Mouse (Mus musculus): ENCODE data around the gene Cdkl2. TPM values are rescaled to one million over a fixed set of nuclear protein-coding genes. Genes with fewer than 3 reads are reported as not detected.

Gene Cdkl2
- total and polyA plus RNA-seq, 3 experiments = 0.51 to 1.0 (median 0.54) TPM

GRCm38 (mm10) chr5:91989261-91989660, 54.4 kb downstream of the Cdkl2 start:
- DNase-seq (ENCODE audit: extremely low read depth) = no peak
- in situ Hi-C loops (cut with MboI; ENCODE audit: low pct_ligation_motif_present, low pct_unique_long_range_greater_than_20kb, low sequenced_read_pairs) (no loop called here), dilution Hi-C loops (cut with MboI; ENCODE audit: extremely low pct_ligation_motif_present, extremely low pct_unique_long_range_greater_than_20kb, low sequenced_read_pairs) (no loop called here)

DNA sequence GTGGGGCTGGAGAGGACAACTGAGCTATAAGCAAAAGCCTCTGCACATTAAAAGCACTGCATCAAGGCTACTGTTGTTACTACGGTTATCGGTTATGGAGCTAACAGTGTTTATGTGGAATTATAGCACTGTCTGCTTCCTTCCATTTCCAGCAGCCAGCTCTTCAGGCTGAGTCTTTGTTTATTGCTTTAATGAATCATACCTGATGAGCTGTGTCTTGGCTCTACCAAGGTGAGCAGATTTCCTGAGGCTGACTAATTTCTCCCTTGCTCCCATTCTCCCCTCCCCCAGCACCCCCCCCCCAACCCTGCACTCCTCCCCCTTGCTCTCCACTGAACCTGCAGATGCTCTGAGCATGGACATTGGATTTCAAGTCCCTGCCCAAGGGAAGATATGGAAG, 55.9 kb downstream of the Cdkl2 start:
- Histone ChIP-seq H3K27me3 (replicated peaks) (no peaks in the 10 kb centered on the region), H3K36me3 (replicated peaks in 1 of 2; ENCODE audit: control insufficient read depth in 1 of 2, insufficient read depth in 1 of 2, low read length in 1 of 2) (no peaks in the 10 kb centered on the region), H3K4me3 (replicated peaks in 1 of 3; ENCODE audit: low read depth in 2 of 3, low read length in 2 of 3, poor library complexity in 1 of 3) (no peak overlapping the region), H3K9me3 (replicated peaks; ENCODE audit: low read length) (peaks cover 4% of the 10 kb centered on the region), H3K4me1 (ENCODE audit: control insufficient read depth in 1 of 2, insufficient read depth in 2 of 2) (peaks cover 15 to 54% of the 10 kb centered on the region in 2 experiments; a peak in 3 of 4 replicates), H3K4me2 (ENCODE audit: insufficient read depth, low read depth, poor library complexity, severe bottlenecking) (no peak overlapping the region; the same call in 1 of the 2 replicates), H3K9ac (ENCODE audit: insufficient read depth, low read depth) (no peak overlapping the region), H3K79me2 (replicated peaks; ENCODE audit: control insufficient read depth, extremely low read depth, insufficient read depth, poor library complexity, severe bottlenecking) (no peaks in the 10 kb centered on the region), H3K27ac (ENCODE audit: insufficient read depth, low read depth) (no peak overlapping the region)
- dilution Hi-C loops (cut with MboI; ENCODE audit: extremely low pct_ligation_motif_present, extremely low pct_unique_long_range_greater_than_20kb, low sequenced_read_pairs) (no loop called here), in situ Hi-C loops (cut with MboI; ENCODE audit: low pct_ligation_motif_present, low pct_unique_long_range_greater_than_20kb, low sequenced_read_pairs) (no loop called here)
- TF ChIP-seq E2F4 (IDR thresholded peaks at IDR 0.05; ENCODE audit: insufficient replicate concordance, low read depth, low read length) (no peak), ZNF384 (IDR thresholded peaks at IDR 0.05; ENCODE audit: low read depth, low read length) (no peak), ZMIZ1 (IDR thresholded peaks at IDR 0.05; ENCODE audit: low read depth, low read length) (no peak), MAX (IDR thresholded peaks at IDR 0.05; ENCODE audit: low read length) (no peak), CTCF (conservative IDR thresholded peaks at IDR 0.05 in 1 of 2, IDR thresholded peaks at IDR 0.05 in 1 of 2; ENCODE audit: low read depth in 2 of 2, low read length in 2 of 2) (no peak), HCFC1 (IDR thresholded peaks at IDR 0.05; ENCODE audit: low read depth, low read length) (no peak), POLR2A (IDR thresholded peaks at IDR 0.05; ENCODE audit: low read depth, low read length) (no peak), RAD21 (IDR thresholded peaks at IDR 0.05; ENCODE audit: low read depth, low read length) (no peak), TCF12 (IDR thresholded peaks at IDR 0.05; ENCODE audit: low read depth, low read length) (no peak), ZC3H11A (IDR thresholded peaks at IDR 0.05; ENCODE audit: low read depth, low read length) (no peak), BHLHE40 (IDR thresholded peaks at IDR 0.05; ENCODE audit: low read depth, low read length) (no peak), IRF4 (IDR thresholded peaks at IDR 0.05; ENCODE audit: low read depth, low read length) (no peak), JUN (IDR thresholded peaks at IDR 0.05; ENCODE audit: insufficient read depth, low read depth, low read length) (no peak), JUND (conservative IDR thresholded peaks at IDR 0.05; ENCODE audit: low read depth, low read length) (no peak), ETS1 (conservative IDR thresholded peaks at IDR 0.05; ENCODE audit: low read depth, low read length) (no peak), MAZ (IDR thresholded peaks at IDR 0.05; ENCODE audit: low read depth, low read length) (no peak), USF1 (IDR thresholded peaks at IDR 0.05; ENCODE audit: low read depth, low read length) (no peak)
- no peak for DNase-seq (ENCODE audit: extremely low read depth)

More at GRCm38 (mm10) chr5:91989261-91989660, 54.4 kb downstream of the Cdkl2 start:
- no peak overlapping the region for H3K9ac ChIP-seq (ENCODE audit: insufficient read depth, low read depth)
- no peak overlapping the region for H3K4me2 ChIP-seq (ENCODE audit: insufficient read depth, low read depth, poor library complexity, severe bottlenecking)
- peaks cover 15 to 64% of the 10 kb centered on the region in 2 experiments; a peak in 3 of 4 replicates for H3K4me1 ChIP-seq (ENCODE audit: control insufficient read depth in 1 of 2, insufficient read depth in 2 of 2)
- H3K27me3 ChIP-seq (replicated peaks) = no peaks in the 10 kb centered on the region
- H3K27ac ChIP-seq (ENCODE audit: insufficient read depth, low read depth) = no peak overlapping the region
- H3K36me3 ChIP-seq (replicated peaks in 1 of 2; ENCODE audit: control insufficient read depth in 1 of 2, insufficient read depth in 1 of 2, low read length in 1 of 2) = no peaks in the 10 kb centered on the region
- H3K79me2 ChIP-seq (replicated peaks; ENCODE audit: control insufficient read depth, extremely low read depth, insufficient read depth, poor library complexity, severe bottlenecking) = no peaks in the 10 kb centered on the region
- TF ChIP-seq SIN3A (IDR thresholded peaks at IDR 0.05; ENCODE audit: low read length) (no peak), CHD2 (IDR thresholded peaks at IDR 0.05; ENCODE audit: low read length) (no peak), MAZ (IDR thresholded peaks at IDR 0.05; ENCODE audit: low read depth, low read length) (no peak), BHLHE40 (IDR thresholded peaks at IDR 0.05; ENCODE audit: low read depth, low read length) (no peak), POLR2A (IDR thresholded peaks at IDR 0.05; ENCODE audit: low read depth, low read length) (no peak), ZMIZ1 (IDR thresholded peaks at IDR 0.05; ENCODE audit: low read depth, low read length) (no peak), JUND (conservative IDR thresholded peaks at IDR 0.05; ENCODE audit: low read depth, low read length) (no peak), USF2 (conservative IDR thresholded peaks at IDR 0.05; ENCODE audit: low read depth, low read length) (no peak), GABPA (IDR thresholded peaks at IDR 0.05; ENCODE audit: insufficient replicate concordance, low read depth, low read length) (no peak), USF1 (IDR thresholded peaks at IDR 0.05; ENCODE audit: low read depth, low read length) (no peak), MEF2A (IDR thresholded peaks at IDR 0.05; ENCODE audit: borderline replicate concordance, low read depth, low read length) (no peak), UBTF (IDR thresholded peaks at IDR 0.05; ENCODE audit: low read depth, low read length) (no peak), ZNF384 (IDR thresholded peaks at IDR 0.05; ENCODE audit: low read depth, low read length) (no peak), RAD21 (IDR thresholded peaks at IDR 0.05; ENCODE audit: low read depth, low read length) (no peak), ZC3H11A (IDR thresholded peaks at IDR 0.05; ENCODE audit: low read depth, low read length) (no peak), POLR2AphosphoS2 (IDR thresholded peaks at IDR 0.05; ENCODE audit: low read depth, low read length) (no peak), HCFC1 (IDR thresholded peaks at IDR 0.05; ENCODE audit: low read depth, low read length) (no peak), JUN (IDR thresholded peaks at IDR 0.05; ENCODE audit: insufficient read depth, low read depth, low read length) (no peak), SMC3 (IDR thresholded peaks at IDR 0.05; ENCODE audit: low read depth, low read length) (no peak), ZKSCAN1 (IDR thresholded peaks at IDR 0.05; ENCODE audit: borderline replicate concordance, low read depth, low read length) (no peak)
- H3K4me3 ChIP-seq (replicated peaks in 1 of 3; ENCODE audit: low read depth in 2 of 3, low read length in 2 of 3, poor library complexity in 1 of 3) = no peak overlapping the region
- peaks cover 4% of the 10 kb centered on the region for H3K9me3 ChIP-seq (replicated peaks; ENCODE audit: low read length)
